Mouse (Mus musculus) heart, embryonic 10.5 days (tissue): Measurements from ENCODE around the gene Heatr4. TPM values are rescaled to one million over a fixed set of nuclear protein-coding genes. Genes with fewer than 3 reads are reported as not detected.
"Not testable (repeated sequence)": the region's sequence is repeated elsewhere in the genome, so short reads cannot be mapped to it uniquely, and the experiment has no call there.

Experiments
- DNase-seq: peaks from one replicate; pipeline ENCODE4 v3.0.0-alpha.2; 2017; ENCODE audit warnings: low spot score
- H3K27ac ChIP-seq: fragments of 300-500 bp; sonication (generic); 2 replicates; pipeline ENCODE4 v1.5.1; 2016; ENCODE audit warnings: mild to moderate bottlenecking
- H3K27me3 ChIP-seq: fragments of 300-500 bp; sonication (generic); 2 replicates; pipeline ENCODE4 v1.6.1; 2016; ENCODE audit warnings: mild to moderate bottlenecking; ENCODE audit not compliant: poor library complexity, insufficient read depth, severe bottlenecking
- H3K36me3 ChIP-seq: fragments of 300-500 bp; sonication (generic); 2 replicates; pipeline ENCODE4 v1.6.1; 2016; ENCODE audit warnings: mild to moderate bottlenecking, moderate library complexity
- H3K4me1 ChIP-seq: fragments of 300-500 bp; sonication (generic); 2 replicates; pipeline ENCODE4 v1.6.1; 2016; ENCODE audit warnings: mild to moderate bottlenecking
- H3K4me3 ChIP-seq: fragments of 300-500 bp; sonication (generic); 2 replicates; pipeline ENCODE4 v1.5.1; 2016; ENCODE audit warnings: mild to moderate bottlenecking, moderate library complexity
- H3K9me3 ChIP-seq: fragments of 300-500 bp; sonication (generic); 2 replicates; pipeline ENCODE4 v1.6.1; 2016; ENCODE audit warnings: mild to moderate bottlenecking, moderate library complexity
- WGBS: fragments of 180-500 bp; shearing (Covaris S2); methylation state at CpG from one replicate; pipeline ENCODE4 v1.1.7; 2016; 5-methylcytosine and 5-hydroxymethylcytosine counted together
- polyA plus RNA-seq: library from polyadenylated mRNA; unstranded; fragments of >200 nt; fragmentation: Nextera tagmentation; extraction: Ambion mirVana; gene quantifications from 2 replicates; pipeline ENCODE4 v1.2.1, GENCODE M21; 2016

Gene Heatr4
- polyA plus RNA-seq, 1 experiment from 2014 or later, result not detected

GRCm38 (mm10) chr12:84011251-84012040 lies 26.8 kb upstream of the Heatr4 start:
- H3K9me3 ChIP-seq, result no peaks in the 10 kb centered on the region
- no peaks in the 10 kb centered on the region for H3K36me3 ChIP-seq
- no peak for DNase-seq
- 66% methylated on average over 12 of the region's 12 CpGs for WGBS
- H3K27me3 ChIP-seq, result peaks cover 11% of the 10 kb centered on the region; the same call in 1 of the 2 replicates
- peaks cover 13% of the 10 kb centered on the region; the same call in 1 of the 2 replicates for H3K4me1 ChIP-seq
- no peak overlapping the region for H3K27ac ChIP-seq
- H3K4me3 ChIP-seq, result no peak overlapping the region

- no peak for DNase-seq
- H3K4me3 ChIP-seq, result peak overlapping the region; percentile 58; the same call in 1 of the 2 replicates
- no peak overlapping the region for H3K27ac ChIP-seq
- H3K27me3 ChIP-seq, result peaks cover 11% of the 10 kb centered on the region; the same call in 1 of the 2 replicates
- 82% methylated on average over 3 of the region's 3 CpGs for WGBS
- no peaks in the 10 kb centered on the region for H3K9me3 ChIP-seq
- no peaks in the 10 kb centered on the region for H3K36me3 ChIP-seq
- peaks cover 13% of the 10 kb centered on the region; the same call in 1 of the 2 replicates for H3K4me1 ChIP-seq
Observed at GRCm38 (mm10) chr12:84010201-84010600, 25.5 kb upstream of the Heatr4 start.

- Histone ChIP-seq H3K27me3 (peaks cover 11% of the 10 kb centered on the region; the same call in 1 of the 2 replicates), H3K4me3 (peak within 1 kb of the TSS; percentile 58), H3K4me1 (peaks cover 13% of the 10 kb centered on the region; the same call in 1 of the 2 replicates), H3K27ac (peak within 1 kb of the TSS; percentile 70)
- H3K36me3 ChIP-seq, H3K9me3 ChIP-seq: not testable (repeated sequence)
- 3% methylated on average over 55 of the region's 70 CpGs for WGBS
- DNase-seq, result peak; percentile 86
Observed at GRCm38 (mm10) chr12:84009171-84009965, 24.7 kb upstream of the Heatr4 start, which contains the start of gene Acot1. Acot1 (plus strand) TSS chr12:84009490.

- H3K4me1 ChIP-seq, result peaks cover 13% of the 10 kb centered on the region; the same call in 1 of the 2 replicates
- peaks cover 11% of the 10 kb centered on the region; the same call in 1 of the 2 replicates for H3K27me3 ChIP-seq
- H3K9me3 ChIP-seq, result no peaks in the 10 kb centered on the region
- peak overlapping the region; percentile 70 for H3K27ac ChIP-seq
- no peak for DNase-seq
- H3K36me3 ChIP-seq, result no peaks in the 10 kb centered on the region
- peak overlapping the region; percentile 58; the same call in 1 of the 2 replicates for H3K4me3 ChIP-seq
- WGBS, result 66% methylated on average over 8 of the region's 8 CpGs
Observed at GRCm38 (mm10) chr12:84008729-84009128, 24.1 kb upstream of the Heatr4 start.

- no peak overlapping the region for H3K27ac ChIP-seq
- 83% methylated on average over 12 of the region's 12 CpGs for WGBS
Observed at GRCm38 (mm10) chr12:84008251-84008650, 23.6 kb upstream of the Heatr4 start.

GRCm38 (mm10) chr12:84003866-84004265 lies 19.2 kb upstream of the Heatr4 start:
- Histone ChIP-seq H3K27me3 (peaks cover 7% of the 10 kb centered on the region; the same call in 1 of the 2 replicates), H3K4me3 (no peak overlapping the region), H3K4me1 (peaks cover 12% of the 10 kb centered on the region; the same call in 1 of the 2 replicates), H3K9me3 (peaks cover 3% of the 10 kb centered on the region; the same call in 1 of the 2 replicates), H3K27ac (no peak overlapping the region), H3K36me3 (no peaks in the 10 kb centered on the region)
- WGBS, result 83% methylated on average over 1 of the region's 1 CpGs
- DNase-seq, result no peak

More at GRCm38 (mm10) chr12:84008251-84008650, 23.6 kb upstream of the Heatr4 start:
- no peak for DNase-seq
- no peak overlapping the region for H3K4me3 ChIP-seq
- no peaks in the 10 kb centered on the region for H3K9me3 ChIP-seq
- H3K4me1 ChIP-seq, result peaks cover 13% of the 10 kb centered on the region; the same call in 1 of the 2 replicates
- no peaks in the 10 kb centered on the region for H3K36me3 ChIP-seq
- peaks cover 11% of the 10 kb centered on the region; the same call in 1 of the 2 replicates for H3K27me3 ChIP-seq

GRCm38 (mm10) chr12:84000418-84000817 lies 15.8 kb upstream of the Heatr4 start:
- WGBS, result 54% methylated on average over 3 of the region's 3 CpGs
- Histone ChIP-seq H3K27me3 (no peaks in the 10 kb centered on the region), H3K9me3 (peaks cover 3% of the 10 kb centered on the region; the same call in 1 of the 2 replicates), H3K27ac (no peak overlapping the region), H3K4me1 (peaks cover 10% of the 10 kb centered on the region), H3K4me3 (no peak overlapping the region), H3K36me3 (0 out of 2 replicates have a peak, but pooled peaks cover 4% of the 10 kb centered on the region)
- no peak for DNase-seq

GRCm38 (mm10) chr12:83999237-83999636 lies 14.6 kb upstream of the Heatr4 start:
- 53% methylated on average over 8 of the region's 8 CpGs for WGBS
- peaks cover 11% of the 10 kb centered on the region for H3K36me3 ChIP-seq
- not testable (repeated sequence) for H3K27ac ChIP-seq, H3K27me3 ChIP-seq, H3K9me3 ChIP-seq, DNase-seq, H3K4me3 ChIP-seq
- peaks cover 10% of the 10 kb centered on the region for H3K4me1 ChIP-seq

- Histone ChIP-seq H3K9me3 (peaks cover 3% of the 10 kb centered on the region; the same call in 1 of the 2 replicates), H3K27me3 (no peaks in the 10 kb centered on the region), H3K4me1 (peaks cover 10% of the 10 kb centered on the region), H3K36me3 (peaks cover 18% of the 10 kb centered on the region), H3K27ac (0 out of 2 replicates have a peak overlapping the region, but pooled peaks have one; percentile 16), H3K4me3 (no peak overlapping the region)
- DNase-seq, result no peak
- 51% methylated on average over 11 of the region's 11 CpGs for WGBS
Observed at GRCm38 (mm10) chr12:83998341-83999107, 13.9 kb upstream of the Heatr4 start.

GRCm38 (mm10) chr12:83997221-83997620 lies 12.6 kb upstream of the Heatr4 start:
- Histone ChIP-seq H3K4me1 (peaks cover 10% of the 10 kb centered on the region), H3K4me3 (no peak overlapping the region), H3K36me3 (peaks cover 25% of the 10 kb centered on the region), H3K9me3 (peaks cover 3% of the 10 kb centered on the region; the same call in 1 of the 2 replicates), H3K27me3 (no peaks in the 10 kb centered on the region), H3K27ac (no peak overlapping the region)
- WGBS, result 70% methylated on average over 2 of the region's 2 CpGs
- no peak for DNase-seq

GRCm38 (mm10) chr12:83989378-83989777 lies 4.7 kb upstream of the Heatr4 start:
- WGBS, result 94% methylated on average over 4 of the region's 4 CpGs

GRCm38 (mm10) chr12:83988483-83988882 lies 3.8 kb upstream of the Heatr4 start:
- peaks cover 11% of the 10 kb centered on the region for H3K4me1 ChIP-seq
- H3K27me3 ChIP-seq, result no peaks in the 10 kb centered on the region
- peaks cover 15% of the 10 kb centered on the region for H3K36me3 ChIP-seq
- H3K4me3 ChIP-seq, result peak overlapping the region; percentile 69
- 74% methylated on average over 4 of the region's 4 CpGs for WGBS
- H3K27ac ChIP-seq, result peak overlapping the region; percentile 94
- DNase-seq, result no peak
- H3K9me3 ChIP-seq, result no peaks in the 10 kb centered on the region

More at GRCm38 (mm10) chr12:83989378-83989777, 4.7 kb upstream of the Heatr4 start:
- H3K36me3 ChIP-seq, result peaks cover 23% of the 10 kb centered on the region
- no peak overlapping the region for H3K4me3 ChIP-seq
- DNase-seq, result no peak
- H3K27ac ChIP-seq, result no peak overlapping the region
- no peaks in the 10 kb centered on the region for H3K27me3 ChIP-seq
- peaks cover 11% of the 10 kb centered on the region for H3K4me1 ChIP-seq
- no peaks in the 10 kb centered on the region for H3K9me3 ChIP-seq
